Mouse (Mus musculus): Measurements from ENCODE around the gene Ank.

DNA sequence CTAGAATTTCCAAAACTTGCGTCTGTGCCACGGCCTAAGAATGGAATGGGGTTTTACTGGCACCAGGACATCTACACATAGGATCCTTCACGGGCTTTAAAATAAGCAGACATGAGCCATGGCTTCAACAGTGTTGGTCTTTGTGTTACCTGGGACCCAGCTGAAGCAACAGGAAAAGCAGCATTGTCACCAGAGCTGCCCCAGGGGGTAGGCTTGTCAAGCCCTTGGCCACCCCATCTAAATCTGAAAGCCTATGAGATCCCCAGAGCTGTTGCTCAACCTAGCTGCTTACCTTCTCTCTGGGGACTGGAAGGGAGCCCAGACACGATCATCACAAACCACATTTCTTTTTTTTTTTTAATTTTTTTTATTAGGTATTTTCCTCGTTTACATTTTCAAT is 31.6 kb downstream of the Ank start:
- TF ChIP-seq CTCF (IDR thresholded peaks at IDR 0.05; ENCODE audit: control insufficient read depth, insufficient read depth, low read length) (no peak), POLR2A (IDR thresholded peaks at IDR 0.05; ENCODE audit: borderline replicate concordance, control insufficient read depth, low read depth, low read length) (no peak)
